Mouse (Mus musculus) embryo, embryonic 11.5 days (tissue): ENCODE data around the gene Kirrel3.

Source experiments
- DNase-seq: peaks from one replicate; pipeline ENCODE4 v3.0.0-alpha.2; 2012; ENCODE audit warnings: low read depth, low spot score

The Kirrel3 gene

DNA sequence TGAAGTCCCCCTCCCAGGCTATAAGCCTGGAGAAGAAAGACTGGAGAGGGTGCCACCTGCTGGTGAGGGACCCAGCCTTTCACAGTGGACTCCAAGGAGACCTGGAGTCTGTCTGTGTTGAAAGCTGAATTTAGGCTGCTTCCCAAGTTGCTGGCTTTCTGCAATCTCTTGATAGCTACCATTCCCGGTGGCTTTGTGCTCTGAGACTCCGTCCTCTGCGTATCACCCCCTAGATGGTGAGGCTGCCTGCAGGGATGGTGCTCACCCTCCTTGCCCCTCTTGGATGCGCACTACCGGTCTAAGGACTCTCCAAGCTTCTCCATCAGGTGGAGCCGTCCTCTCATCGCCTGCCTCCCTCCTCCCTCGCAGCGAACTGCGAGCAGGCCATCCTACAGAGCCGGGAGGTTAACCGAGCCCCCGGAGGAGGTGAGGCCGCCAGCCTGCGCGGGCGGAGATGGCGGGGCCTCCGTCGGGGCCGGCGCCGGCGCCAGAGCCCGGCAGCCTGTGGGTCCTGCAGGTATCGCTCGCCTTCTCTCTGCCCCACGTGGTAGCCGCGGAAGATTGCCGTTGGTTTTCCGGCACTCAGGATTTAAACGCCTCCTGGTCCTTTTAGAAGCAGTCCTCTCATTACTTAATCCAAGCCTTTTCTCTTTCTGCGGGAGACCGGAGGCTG lies at the start of gene Kirrel3:
Gene Kirrel3 (plus strand): TSS at position 136 of the 673 bp plus-strand sequence.
- DNase-seq: peak; percentile 52

DNA sequence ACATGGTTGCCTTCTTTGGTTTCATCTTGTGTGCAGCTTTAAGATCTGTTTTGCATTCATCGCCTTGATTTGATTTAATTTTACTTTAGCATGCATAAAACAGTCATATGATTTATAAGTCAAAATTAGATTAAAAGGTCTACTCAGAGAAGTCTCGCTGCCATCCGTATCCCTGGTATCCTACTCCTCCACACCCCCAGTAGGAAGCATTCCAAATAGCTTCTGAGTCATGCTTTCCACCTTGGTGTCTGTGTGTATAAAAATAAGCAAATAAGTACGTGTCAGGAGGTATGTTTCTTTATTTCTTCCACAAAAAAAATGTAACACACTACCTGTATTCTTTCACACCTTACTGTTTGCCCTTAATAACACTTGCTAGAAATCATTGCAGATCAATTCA lies 45.0 kb upstream of the Kirrel3 start:
- DNase-seq: no peak

DNA sequence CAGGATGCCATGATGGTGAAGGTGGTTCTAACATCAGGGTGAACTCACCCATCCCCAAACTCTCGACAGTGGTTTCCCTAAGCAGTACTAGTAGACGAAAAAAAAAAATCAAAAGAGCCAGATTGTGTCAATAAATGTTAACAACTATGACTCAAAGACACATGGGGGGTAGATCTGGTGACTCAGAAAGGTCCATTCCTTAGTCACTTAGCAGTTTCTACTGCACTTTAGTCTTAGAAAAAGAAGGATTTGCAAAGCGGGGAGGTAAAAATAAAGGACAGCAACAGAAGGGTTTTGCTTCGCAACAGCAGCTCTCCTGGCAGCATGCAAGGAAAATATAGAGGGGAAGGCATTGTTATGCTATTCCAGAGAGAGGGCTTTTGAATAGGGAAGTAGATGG lies 41.7 kb upstream of the Kirrel3 start:
- DNase-seq: no peak

DNA sequence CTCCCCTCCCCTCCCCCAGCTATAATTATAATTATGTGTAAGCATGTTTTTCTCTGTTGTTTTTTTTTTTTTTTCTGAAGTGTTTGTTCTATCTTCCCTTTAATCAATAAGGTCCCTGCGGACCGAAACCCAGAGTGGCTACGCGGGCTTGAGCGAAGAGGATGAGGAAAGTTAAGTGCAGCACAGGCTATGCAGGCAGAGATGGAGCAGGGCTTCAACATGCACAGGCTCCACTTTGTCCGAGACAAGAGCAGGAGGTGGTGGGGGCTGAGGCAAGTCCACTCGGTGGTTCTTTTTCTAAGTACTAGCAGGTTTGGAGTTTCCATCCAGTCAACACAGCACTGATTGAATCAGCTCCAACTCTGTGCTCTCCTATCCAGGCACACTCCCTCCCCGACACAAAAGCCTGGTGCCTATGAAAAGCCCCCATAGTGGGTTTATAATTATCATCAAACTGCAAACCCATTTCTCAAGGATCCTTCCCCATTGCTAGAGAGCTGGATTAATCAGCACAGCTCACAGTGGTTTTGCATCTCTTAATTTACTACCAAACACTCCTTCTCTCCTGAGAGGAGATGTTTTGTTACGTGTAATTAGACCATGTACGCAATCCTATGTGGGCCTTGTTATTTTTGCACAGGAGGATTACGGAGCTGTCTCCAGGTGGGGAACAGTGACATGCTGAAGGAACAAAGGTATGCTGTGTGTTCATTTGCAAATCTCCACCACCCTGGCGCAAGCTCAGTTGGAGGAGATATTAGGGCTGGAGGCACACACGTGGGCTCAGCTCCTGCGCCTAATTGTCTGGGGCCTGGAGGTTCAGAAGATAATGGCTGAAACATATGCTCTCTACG lies 39.0 kb upstream of the Kirrel3 start:
- DNase-seq: no peak

DNA sequence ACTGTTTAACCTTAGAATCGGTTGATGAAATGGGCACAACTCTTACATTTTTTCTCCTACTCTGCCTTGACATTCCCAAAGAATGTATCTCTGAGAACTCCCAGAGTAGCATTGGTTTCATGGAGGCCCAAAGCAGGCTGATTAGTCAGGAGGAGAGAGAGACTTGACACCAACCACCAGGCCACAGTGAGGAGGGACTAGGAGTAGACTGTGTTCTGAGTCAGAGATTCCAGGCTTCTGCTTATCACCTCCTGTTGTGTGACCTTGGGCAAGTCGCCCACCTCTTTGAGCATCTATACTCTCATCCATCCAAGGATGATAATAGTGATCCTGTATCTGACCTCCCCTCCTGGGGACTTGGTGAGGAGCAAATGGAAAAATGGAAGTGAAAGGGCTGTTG lies 38.0 kb upstream of the Kirrel3 start:
- no peak for DNase-seq

DNA sequence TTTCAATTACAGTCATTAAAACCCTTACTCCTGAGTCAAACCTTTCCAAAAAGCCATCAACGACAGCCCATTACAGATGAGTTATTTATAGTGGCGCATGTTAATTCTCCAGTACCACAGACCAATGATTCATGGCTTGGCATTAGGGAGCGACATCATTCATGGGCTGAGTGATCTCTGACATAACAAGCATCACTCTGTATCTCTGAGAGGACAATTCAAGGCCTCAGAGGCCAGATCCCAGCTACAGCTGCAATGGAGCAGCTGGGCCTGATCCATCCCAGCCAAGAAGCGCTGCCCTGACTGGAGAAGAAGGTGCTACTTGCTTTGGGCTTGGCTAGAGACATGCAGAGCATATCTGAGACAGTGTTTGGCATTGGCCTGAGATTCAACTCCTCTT lies 37.2 kb upstream of the Kirrel3 start:
- no peak for DNase-seq

DNA sequence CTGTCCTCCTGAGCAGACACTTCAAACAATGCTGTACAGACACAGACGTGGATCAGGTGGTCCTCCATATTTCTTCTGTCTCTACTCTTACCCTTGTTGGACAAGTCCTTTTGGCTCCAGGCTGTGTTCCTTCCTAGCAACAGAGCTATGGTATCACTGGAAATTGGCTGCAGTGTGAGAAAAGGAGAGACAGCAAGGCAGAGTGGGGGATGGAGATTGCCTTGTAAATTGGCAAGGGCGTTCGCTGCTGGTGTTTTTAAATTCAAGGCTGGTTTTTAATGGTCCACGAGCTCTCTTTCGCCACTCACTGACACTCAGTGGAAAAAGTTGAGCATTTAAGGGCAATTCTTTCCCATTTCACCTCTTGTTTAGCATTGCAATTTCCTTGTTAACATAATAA lies 27.5 kb upstream of the Kirrel3 start:
- no peak for DNase-seq

DNA sequence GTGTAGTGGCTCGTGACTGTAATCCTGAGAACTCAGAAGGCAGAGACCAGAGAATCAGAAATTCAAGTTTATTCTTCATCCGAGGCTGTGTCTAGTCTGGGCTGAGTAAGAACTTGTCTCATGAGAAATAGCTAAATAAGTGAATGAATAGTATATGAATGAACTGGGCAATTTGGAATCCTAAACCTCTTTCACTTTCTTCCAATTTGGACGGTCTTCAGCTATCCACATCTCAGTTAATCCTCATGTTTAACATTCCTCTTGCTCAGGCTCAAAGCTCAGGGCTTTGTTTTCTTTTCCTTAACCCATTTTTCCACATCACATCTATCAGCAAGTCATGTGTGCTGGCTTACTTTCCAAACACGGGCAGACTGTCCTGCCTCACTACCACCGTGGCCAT lies 25.7 kb upstream of the Kirrel3 start:
- no peak for DNase-seq

DNA sequence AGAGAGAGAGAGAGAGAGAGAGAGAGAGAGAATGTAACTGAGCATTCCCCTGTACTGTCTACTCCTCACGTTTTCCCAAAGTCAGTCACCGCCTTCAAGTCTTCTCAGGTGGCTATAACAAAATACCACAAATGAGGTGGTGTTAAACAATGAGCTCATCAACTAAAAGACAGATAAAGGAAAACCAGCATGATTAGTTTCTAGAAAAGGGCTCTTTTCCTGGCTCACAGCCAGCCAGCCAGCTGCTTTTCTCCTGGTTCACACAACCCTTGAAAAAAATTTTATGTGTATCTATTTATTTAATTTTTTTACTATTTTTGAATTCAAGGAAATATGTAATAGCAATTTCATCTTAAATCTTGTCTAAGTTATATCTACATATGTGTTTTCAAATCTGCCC lies 22.0 kb upstream of the Kirrel3 start:
- DNase-seq: no peak

DNA sequence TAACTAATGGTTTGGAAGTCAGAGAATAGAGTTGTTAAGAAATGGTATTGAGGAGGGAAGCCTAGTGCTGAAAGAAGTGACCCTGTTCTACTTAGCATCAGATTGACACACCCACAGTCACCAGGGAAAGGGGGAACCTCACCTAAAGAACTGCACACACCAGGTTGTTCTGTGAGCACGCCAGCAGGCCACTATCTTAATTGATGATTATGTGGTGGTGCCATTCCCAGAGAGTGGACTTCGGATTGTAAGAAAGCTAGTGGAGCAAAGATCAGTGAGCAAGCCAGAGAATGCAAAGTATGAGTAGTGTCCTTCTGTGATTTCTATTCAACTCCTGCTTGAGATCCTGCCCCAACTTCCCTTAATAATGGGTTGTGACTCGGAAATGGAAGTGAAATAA lies 19.6 kb upstream of the Kirrel3 start:
- no peak for DNase-seq

DNA sequence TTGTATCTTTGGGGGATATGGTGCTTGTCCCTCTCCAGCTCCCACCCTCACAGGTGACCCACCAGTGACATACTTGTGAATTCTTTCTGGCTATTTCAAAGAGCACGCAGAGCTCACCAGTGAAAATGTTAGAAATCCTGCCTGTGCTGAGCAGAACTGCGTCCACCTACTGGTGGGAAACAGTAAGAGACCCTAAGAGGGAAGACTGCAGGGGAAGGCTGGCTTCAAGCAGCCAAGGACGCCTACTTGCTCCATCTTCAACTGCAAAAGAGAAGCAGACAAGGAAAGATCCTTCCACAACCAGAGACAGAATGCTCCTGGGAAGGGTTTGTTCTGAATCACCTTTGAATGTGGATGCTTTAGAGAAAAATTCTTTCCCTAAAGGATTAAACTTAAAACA lies 16.5 kb upstream of the Kirrel3 start:
- no peak for DNase-seq

DNA sequence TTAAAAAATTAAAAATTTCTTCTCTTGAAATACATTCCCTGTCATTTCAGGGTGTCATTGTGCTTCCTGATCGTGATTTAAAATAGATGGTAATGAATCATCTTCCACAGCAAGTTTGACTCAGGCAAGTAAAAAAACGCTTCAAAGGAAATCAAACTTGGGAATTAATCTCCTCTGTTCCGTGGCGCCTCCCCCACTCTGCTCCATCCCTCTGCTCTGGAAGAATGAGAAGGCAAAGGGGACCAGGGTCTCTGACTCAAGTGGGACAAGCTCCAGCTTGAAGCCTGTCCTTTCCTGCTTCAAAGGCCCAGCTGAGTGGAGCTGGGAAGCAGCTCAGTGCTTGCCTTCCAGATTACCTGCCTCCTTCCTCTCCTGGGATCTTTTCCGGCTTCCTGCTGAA lies 9.5 kb upstream of the Kirrel3 start:
- DNase-seq: no peak

DNA sequence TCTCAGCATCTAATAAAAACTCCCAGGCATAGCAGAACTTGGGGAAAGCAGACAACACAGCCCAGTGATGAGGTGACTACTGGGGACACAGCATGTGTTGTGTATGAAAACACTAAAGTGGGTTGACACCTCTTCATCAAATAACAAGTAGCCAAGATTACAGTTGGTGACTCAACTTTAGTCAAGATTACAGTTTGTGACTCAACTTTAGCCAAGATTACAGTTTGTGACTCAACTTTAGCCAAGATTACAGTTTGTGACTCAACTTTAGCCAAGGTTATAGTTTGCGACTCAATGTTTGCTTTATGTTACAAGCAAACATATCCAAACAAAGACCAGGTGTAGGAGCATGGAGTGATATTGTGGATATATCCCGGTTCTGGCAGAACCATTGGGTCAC lies 7.2 kb upstream of the Kirrel3 start:
- DNase-seq: no peak

DNA sequence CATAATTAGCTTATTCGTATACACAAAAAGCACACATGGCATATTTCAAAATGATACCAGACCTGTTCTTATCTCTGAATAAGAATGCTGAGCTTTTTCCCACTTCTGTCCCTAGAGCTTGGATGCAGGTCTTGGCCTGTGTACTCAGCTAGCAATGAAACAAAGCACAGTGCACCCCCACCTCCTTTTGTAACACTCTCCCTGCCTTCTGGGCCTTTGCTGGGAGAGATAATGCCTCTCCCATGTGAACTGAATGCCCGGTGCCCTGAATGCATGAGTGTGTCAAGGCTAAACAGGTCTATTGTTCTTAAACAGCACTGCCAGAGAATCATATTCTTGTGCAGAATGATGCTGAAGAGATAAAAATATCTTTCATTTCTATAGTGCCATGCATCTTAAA lies 2.5 kb upstream of the Kirrel3 start:
- no peak for DNase-seq

DNA sequence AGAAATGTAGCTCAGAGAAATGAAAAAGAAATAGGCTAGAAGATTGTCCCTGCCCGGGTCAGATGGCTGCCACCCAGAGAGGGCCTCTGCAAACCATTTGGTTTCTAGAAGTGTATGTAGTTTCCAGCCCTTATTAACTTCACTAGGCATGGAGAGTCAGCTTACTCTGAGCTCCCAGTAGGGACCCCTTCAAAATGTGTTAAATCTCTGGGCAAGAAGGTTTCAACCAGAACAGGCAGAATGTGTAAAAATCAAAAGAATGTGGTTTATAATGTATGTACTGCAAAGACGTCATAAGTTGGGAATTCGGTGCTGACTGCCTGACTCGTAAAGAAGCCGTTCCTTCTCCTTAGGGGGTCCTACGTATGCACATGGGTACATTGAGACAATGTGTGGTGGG lies 1.0 kb upstream of the Kirrel3 start:
- DNase-seq: no peak

DNA sequence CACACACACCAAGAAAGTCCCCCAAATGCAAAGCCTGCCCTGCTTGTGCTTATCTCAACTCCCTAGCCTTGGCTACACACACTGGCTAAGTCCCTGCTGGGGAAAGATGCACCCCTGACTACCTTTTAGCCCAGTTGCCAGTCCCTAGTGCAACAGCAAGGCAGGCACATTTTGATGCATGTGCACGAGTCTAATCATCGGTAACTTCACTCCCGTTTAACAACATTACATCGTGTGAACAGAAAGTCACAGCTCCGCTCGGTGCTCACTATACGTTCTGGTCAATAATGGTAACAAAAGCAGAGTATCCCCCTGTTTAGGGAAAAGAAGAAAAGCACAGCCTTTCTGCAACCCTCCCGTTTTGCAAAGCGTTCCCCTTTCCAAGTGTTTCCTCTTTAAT lies 2.6 kb downstream of the Kirrel3 start:
- DNase-seq: no peak

DNA sequence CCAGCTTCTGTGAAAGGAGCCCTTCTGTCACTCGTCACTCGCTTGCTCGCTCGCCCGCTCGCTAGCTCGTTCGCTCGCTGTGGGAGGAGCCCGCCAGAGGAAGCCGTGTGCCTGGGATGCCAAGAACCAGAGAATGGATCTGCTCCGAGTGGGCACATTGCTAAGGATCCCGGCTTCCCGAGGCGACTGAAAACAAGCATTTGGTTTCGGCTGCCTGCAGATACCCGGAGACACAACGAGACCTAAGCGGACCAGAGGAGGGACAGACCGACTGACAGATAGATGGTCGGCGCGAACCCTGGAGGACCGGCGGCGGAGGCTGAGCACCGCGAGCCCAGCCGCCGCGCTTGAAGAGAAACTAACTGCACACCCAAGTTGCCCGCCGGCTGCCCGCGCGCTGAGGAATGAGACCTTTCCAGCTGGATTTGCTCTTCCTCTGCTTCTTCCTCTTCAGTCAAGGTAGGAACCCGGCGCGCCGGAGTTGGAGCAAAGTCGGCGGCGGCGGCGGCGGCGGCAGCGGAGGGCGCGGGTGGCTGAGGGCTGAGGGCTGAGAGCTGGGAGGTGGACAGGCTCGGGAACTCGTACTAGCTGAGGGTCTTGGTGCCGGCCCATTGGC lies 3.1 kb downstream of the Kirrel3 start:
- DNase-seq: peak; percentile 49

DNA sequence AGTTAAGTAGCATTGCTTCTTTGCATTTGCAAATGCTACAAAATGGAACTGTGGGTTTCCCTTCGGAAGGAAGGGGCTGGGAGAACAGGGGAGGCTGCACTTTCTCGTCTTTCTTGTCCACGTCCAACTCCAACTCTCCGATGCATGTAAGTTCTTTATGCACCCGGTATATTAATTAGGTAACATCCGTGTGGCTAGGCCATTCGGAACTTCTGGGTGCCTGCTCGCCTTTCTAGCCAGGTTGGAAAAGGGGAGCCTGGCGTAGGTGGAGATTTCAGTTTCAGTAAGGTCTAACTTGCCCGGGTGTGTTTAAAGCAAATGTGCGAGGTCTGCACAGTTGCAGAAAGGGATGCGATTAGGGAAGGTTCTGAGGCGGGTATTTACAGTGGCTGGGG lies 3.6 kb downstream of the Kirrel3 start:
- no peak for DNase-seq

DNA sequence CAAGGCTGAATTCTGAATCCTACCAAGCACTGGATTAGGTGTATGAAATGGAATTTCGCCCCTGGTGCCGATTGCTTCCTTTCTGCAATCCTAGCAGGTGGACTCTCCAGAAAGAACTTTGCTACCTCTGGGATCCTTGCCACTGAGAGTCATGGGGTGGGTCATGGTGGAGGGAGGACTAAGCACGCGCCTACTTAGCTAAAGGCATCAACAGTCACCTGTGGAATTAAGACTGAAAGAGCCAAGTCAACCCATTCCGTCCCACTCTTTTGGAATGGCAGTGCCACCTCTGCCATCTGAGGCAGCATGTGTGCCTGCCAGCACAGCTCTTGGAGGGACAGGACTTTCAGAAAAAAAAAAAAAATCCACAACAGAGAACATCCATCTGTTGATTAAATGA lies 4.1 kb downstream of the Kirrel3 start:
- DNase-seq: no peak

DNA sequence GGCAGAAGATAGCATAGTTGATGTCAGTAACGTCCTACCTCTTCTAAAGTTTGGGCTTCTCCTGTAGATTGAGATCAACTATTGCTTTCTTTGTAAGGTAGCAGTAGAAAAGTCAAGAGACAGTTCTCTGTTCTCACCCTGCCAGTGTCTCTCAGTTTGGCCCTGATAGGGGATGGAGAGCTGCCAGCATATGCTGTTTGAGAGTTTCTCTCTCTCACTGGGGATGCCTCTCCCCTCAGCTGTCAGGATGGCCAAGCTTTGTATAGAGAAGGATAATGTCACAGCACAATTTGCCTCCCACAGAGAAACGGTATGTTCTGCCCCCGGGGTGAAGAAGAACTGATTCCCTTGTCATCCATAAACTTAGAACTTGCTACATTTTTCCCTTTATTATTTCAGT lies 6.4 kb downstream of the Kirrel3 start:
- no peak for DNase-seq

DNA sequence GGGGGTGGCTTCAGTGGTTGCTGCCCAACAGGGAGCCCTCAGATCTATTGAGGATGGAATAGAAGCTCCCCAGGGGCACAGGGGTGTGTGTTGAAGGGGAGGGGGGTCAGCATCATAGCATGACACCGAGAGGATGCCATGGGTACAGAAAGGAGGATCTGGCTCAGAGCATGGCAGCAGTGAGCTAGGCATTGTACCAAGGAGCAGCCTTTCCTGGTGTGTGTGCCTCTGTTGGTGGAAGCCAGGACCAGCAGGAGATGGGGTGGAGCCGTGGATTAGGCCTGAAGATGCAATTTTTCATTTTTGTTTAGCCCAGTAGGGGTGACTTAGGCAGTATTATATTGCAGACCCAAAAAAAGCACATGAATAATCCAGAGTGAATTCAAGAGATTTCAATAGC lies 7.9 kb downstream of the Kirrel3 start:
- no peak for DNase-seq

DNA sequence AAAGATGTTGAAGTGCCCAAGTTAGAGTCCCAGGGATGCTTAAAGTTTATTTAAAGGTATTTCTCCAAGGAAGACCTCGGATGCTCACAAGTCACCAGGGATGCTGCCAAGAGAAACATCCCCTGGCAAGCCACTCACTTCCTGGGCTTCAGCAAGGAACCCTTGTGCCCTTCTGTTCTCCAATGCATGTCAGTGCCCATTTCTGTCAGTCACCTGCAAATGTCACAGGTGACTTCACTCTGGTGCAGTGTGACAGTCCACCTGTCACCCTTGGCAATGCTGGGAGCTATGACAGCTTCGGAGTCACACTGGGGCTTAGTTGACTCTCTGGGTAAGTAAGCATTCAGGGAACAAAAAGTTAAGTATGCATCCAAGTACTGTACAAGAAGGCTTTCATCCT lies 12.4 kb downstream of the Kirrel3 start:
- DNase-seq: no peak

DNA sequence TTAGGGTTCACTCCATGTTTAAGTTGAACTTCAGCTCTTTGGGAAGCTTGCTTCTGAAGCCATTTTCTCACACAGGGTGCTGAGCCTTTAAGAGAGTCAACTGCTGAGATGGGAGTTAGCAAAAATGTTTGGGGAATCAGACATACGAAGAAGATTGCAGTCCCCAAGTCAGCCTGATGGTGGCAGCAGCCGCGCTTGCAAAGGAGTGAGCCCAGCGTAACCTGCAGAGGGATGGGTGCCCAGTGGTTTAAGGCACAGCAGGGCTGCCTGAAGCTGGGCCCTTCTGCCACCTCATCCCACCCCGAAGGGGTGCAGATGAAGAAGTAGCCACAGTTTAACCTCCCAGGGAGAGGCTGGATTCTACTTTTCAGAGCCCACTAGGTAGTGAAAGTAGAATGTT lies 13.0 kb downstream of the Kirrel3 start:
- peak; percentile 66 for DNase-seq
